Mouse (Mus musculus) heart, adult 2 months (tissue): ENCODE measurements around the gene Tns3.

Source experiments
- CTCF ChIP-seq: fragments of 200-600 bp; IDR thresholded peaks from 2 replicates; pipeline ENCODE4 v1.8.1; 2022; ENCODE audit warnings: antibody characterized with exemption, mild to moderate bottlenecking, moderate library complexity
- POLR2A ChIP-seq: fragments of 200-500 bp; IDR thresholded peaks from 2 replicates; pipeline ENCODE4 v1.6.1; 2011; ENCODE audit warnings: mild to moderate bottlenecking, low read depth, low read length, control low read depth; ENCODE audit not compliant: insufficient read depth

DNA sequence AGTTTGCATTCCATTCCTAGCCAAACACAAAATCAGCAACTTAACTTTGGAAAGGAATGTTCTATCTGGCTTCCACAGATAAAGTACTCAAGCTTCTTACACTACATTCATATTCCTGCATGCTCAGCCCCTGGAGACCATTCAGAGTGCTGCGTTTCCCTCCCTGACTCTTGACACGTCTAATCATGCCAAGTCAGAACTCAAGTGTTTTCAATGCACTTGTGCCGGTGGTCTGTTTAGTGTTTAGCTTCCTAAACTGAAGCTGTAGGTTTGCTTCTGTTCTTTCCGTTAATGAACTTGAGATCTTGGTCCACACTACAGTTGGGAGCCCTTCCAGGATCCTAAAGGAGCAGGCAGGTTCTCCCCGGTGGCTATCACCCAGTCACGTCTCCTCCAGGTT is 163.5 kb downstream of the Tns3 start:
- TF ChIP-seq CTCF (no peak), POLR2A (no peak)
